Mouse (Mus musculus) lung, postnatal 0 days (tissue): ENCODE measurements around the gene Ppat.

Experiments used
- CTCF ChIP-seq: IDR thresholded peaks from 2 replicates; pipeline ENCODE4 v1.5.1; 2016; ENCODE audit warnings: antibody characterized with exemption, mild to moderate bottlenecking
- EP300 ChIP-seq: IDR thresholded peaks from 2 replicates; pipeline ENCODE4 v1.6.1; 2016; ENCODE audit warnings: antibody characterized with exemption, mild to moderate bottlenecking, control low read depth

GRCm38 (mm10) chr5:76953794-76954193 lies 2.4 kb upstream of the Ppat start:
- no peak for TF ChIP-seq EP300
- no peak for TF ChIP-seq CTCF
